Mouse (Mus musculus): ENCODE results near the gene Ifna16.

GRCm38 (mm10) chr4:88634311-88634710 is 42.4 kb downstream of the Ifna16 start, which contains the start of gene C87499:
- no peak for TF ChIP-seq CTCF (IDR thresholded peaks at IDR 0.05; ENCODE audit: extremely low read depth, insufficient read depth, insufficient read length, insufficient replicate concordance)
- no peak for TF ChIP-seq POLR2A (IDR thresholded peaks at IDR 0.05; ENCODE audit: low read depth, low read length)
